Mouse (Mus musculus): ENCODE measurements around the gene Lbr. TPM values are rescaled to one million over a fixed set of nuclear protein-coding genes. Genes with fewer than 3 reads are reported as not detected.

The Lbr gene
- total RNA-seq, 1 experiment, result 240 TPM

GRCm38 (mm10) chr1:181841396-181841795 lies 1.4 kb downstream of the Lbr start:
- H3K4me3 ChIP-seq (ENCODE audit: insufficient read depth in 1 of 2, low read depth in 1 of 2, low read length in 2 of 2, poor library complexity in 1 of 2, severe bottlenecking in 1 of 2), result peak overlapping the region; percentile 74 to 77
- H3K4me1 ChIP-seq (ENCODE audit: control insufficient read depth in 2 of 2, insufficient read depth in 2 of 2, low read length in 2 of 2, poor library complexity in 1 of 2), result peaks cover 7 to 10% of the 10 kb centered on the region in 2 experiments
- DNase-seq (ENCODE audit: low read depth, low spot score), result no peak
- in situ Hi-C loops (cut with MboI; ENCODE audit: low sequenced_read_pairs in 2 of 2, unreplicated experiment in 2 of 2), result no loop called here
- peak overlapping the region; percentile 63; the same call in 1 of the 2 replicates for H3K27ac ChIP-seq (ENCODE audit: insufficient read depth, low read depth, low read length, poor library complexity, severe bottlenecking)
- H3K36me3 ChIP-seq (ENCODE audit: control insufficient read depth, insufficient read depth, low read length, poor library complexity, severe bottlenecking), result peaks cover 9% of the 10 kb centered on the region; the same call in 1 of the 2 replicates
- H3K9ac ChIP-seq (ENCODE audit: insufficient read depth, low read depth, low read length, poor library complexity, severe bottlenecking), result peak overlapping the region; percentile 85
- H3K9me3 ChIP-seq (ENCODE audit: control insufficient read depth, insufficient read depth, low read depth, low read length), result no peaks in the 10 kb centered on the region
- TF ChIP-seq MAFK (IDR thresholded peaks at IDR 0.05; ENCODE audit: insufficient read depth, low read depth, low read length) (no peak), HCFC1 (IDR thresholded peaks at IDR 0.05; ENCODE audit: borderline replicate concordance, insufficient read depth, low read length) (no peak), ZC3H11A (IDR thresholded peaks at IDR 0.05; ENCODE audit: borderline replicate concordance, low read depth, low read length) (no peak), CHD2 (IDR thresholded peaks at IDR 0.05; ENCODE audit: low read depth, low read length) (no peak), ZNF384 (IDR thresholded peaks at IDR 0.05; ENCODE audit: low read depth, low read length) (no peak)

GRCm38 (mm10) chr1:181839746-181840366 lies 3.0 kb downstream of the Lbr start:
- in situ Hi-C loops (cut with MboI; ENCODE audit: low sequenced_read_pairs in 2 of 2, unreplicated experiment in 2 of 2), result no loop called here
- TF ChIP-seq HCFC1 (IDR thresholded peaks at IDR 0.05; ENCODE audit: borderline replicate concordance, insufficient read depth, low read length), result no peak
- no peak for TF ChIP-seq CHD2 (IDR thresholded peaks at IDR 0.05; ENCODE audit: low read depth, low read length)
- TF ChIP-seq ZNF384 (IDR thresholded peaks at IDR 0.05; ENCODE audit: low read depth, low read length), result no peak
- no peak for TF ChIP-seq ZC3H11A (IDR thresholded peaks at IDR 0.05; ENCODE audit: borderline replicate concordance, low read depth, low read length)
- no peak for TF ChIP-seq MAFK (IDR thresholded peaks at IDR 0.05; ENCODE audit: insufficient read depth, low read depth, low read length)
- Histone ChIP-seq H3K4me1 (ENCODE audit: control insufficient read depth in 2 of 2, insufficient read depth in 2 of 2, low read length in 2 of 2, poor library complexity in 1 of 2) (peaks cover 7 to 10% of the 10 kb centered on the region in 2 experiments), H3K9ac (ENCODE audit: insufficient read depth, low read depth, low read length, poor library complexity, severe bottlenecking) (no peak overlapping the region; the same call in 1 of the 2 replicates), H3K4me3 (ENCODE audit: insufficient read depth in 1 of 2, low read depth in 1 of 2, low read length in 2 of 2, poor library complexity in 1 of 2, severe bottlenecking in 1 of 2) (peak overlapping the region in 1 of 2 experiments; percentile 25; a peak in 2 of 4 replicates), H3K27ac (ENCODE audit: insufficient read depth, low read depth, low read length, poor library complexity, severe bottlenecking) (no peak overlapping the region), H3K36me3 (ENCODE audit: control insufficient read depth, insufficient read depth, low read length, poor library complexity, severe bottlenecking) (peaks cover 17% of the 10 kb centered on the region), H3K9me3 (ENCODE audit: control insufficient read depth, insufficient read depth, low read depth, low read length) (no peaks in the 10 kb centered on the region)
- DNase-seq (ENCODE audit: low read depth, low spot score), result no peak

- TF ChIP-seq ZC3H11A (IDR thresholded peaks at IDR 0.05; ENCODE audit: borderline replicate concordance, low read depth, low read length) (no peak), MAFK (IDR thresholded peaks at IDR 0.05; ENCODE audit: insufficient read depth, low read depth, low read length) (no peak), CHD2 (IDR thresholded peaks at IDR 0.05; ENCODE audit: low read depth, low read length) (no peak), ZNF384 (IDR thresholded peaks at IDR 0.05; ENCODE audit: low read depth, low read length) (no peak)
- in situ Hi-C loops (cut with MboI; ENCODE audit: low sequenced_read_pairs in 2 of 2, unreplicated experiment in 2 of 2), result no loop called here
- Histone ChIP-seq H3K9ac (ENCODE audit: insufficient read depth, low read depth, low read length, poor library complexity, severe bottlenecking) (no peak overlapping the region), H3K4me3 (ENCODE audit: insufficient read depth in 1 of 2, low read depth in 1 of 2, low read length in 2 of 2, poor library complexity in 1 of 2, severe bottlenecking in 1 of 2) (no peak overlapping the region), H3K27ac (ENCODE audit: insufficient read depth, low read depth, low read length, poor library complexity, severe bottlenecking) (no peak overlapping the region), H3K36me3 (ENCODE audit: control insufficient read depth, insufficient read depth, low read length, poor library complexity, severe bottlenecking) (peaks cover 25% of the 10 kb centered on the region), H3K4me1 (ENCODE audit: control insufficient read depth in 2 of 2, insufficient read depth in 2 of 2, low read length in 2 of 2, poor library complexity in 1 of 2) (peaks cover 2 to 4% of the 10 kb centered on the region in 2 experiments; a peak in 3 of 4 replicates), H3K9me3 (ENCODE audit: control insufficient read depth, insufficient read depth, low read depth, low read length) (no peaks in the 10 kb centered on the region)
- DNase-seq (ENCODE audit: low read depth, low spot score), result no peak
Observed at GRCm38 (mm10) chr1:181838111-181838510, 4.7 kb downstream of the Lbr start.

- H3K9ac ChIP-seq (ENCODE audit: insufficient read depth, low read depth, low read length, poor library complexity, severe bottlenecking), result no peak overlapping the region
- peaks cover 0 to 2% of the 10 kb centered on the region in 2 experiments; a peak in 1 of 4 replicates for H3K4me1 ChIP-seq (ENCODE audit: control insufficient read depth in 2 of 2, insufficient read depth in 2 of 2, low read length in 2 of 2, poor library complexity in 1 of 2)
- in situ Hi-C loops (cut with MboI; ENCODE audit: low sequenced_read_pairs in 2 of 2, unreplicated experiment in 2 of 2), result no loop called here
- H3K9me3 ChIP-seq (ENCODE audit: control insufficient read depth, insufficient read depth, low read depth, low read length), result no peaks in the 10 kb centered on the region
- DNase-seq (ENCODE audit: low read depth, low spot score), result no peak
- no peak overlapping the region for H3K27ac ChIP-seq (ENCODE audit: insufficient read depth, low read depth, low read length, poor library complexity, severe bottlenecking)
- TF ChIP-seq MAFK (IDR thresholded peaks at IDR 0.05; ENCODE audit: insufficient read depth, low read depth, low read length) (no peak), ZC3H11A (IDR thresholded peaks at IDR 0.05; ENCODE audit: borderline replicate concordance, low read depth, low read length) (no peak), HCFC1 (IDR thresholded peaks at IDR 0.05; ENCODE audit: borderline replicate concordance, insufficient read depth, low read length) (no peak), ZNF384 (IDR thresholded peaks at IDR 0.05; ENCODE audit: low read depth, low read length) (no peak), CHD2 (IDR thresholded peaks at IDR 0.05; ENCODE audit: low read depth, low read length) (no peak)
- H3K36me3 ChIP-seq (ENCODE audit: control insufficient read depth, insufficient read depth, low read length, poor library complexity, severe bottlenecking), result peaks cover 58% of the 10 kb centered on the region
- no peak overlapping the region for H3K4me3 ChIP-seq (ENCODE audit: insufficient read depth in 1 of 2, low read depth in 1 of 2, low read length in 2 of 2, poor library complexity in 1 of 2, severe bottlenecking in 1 of 2)
Observed at GRCm38 (mm10) chr1:181833143-181833542, 9.7 kb downstream of the Lbr start.
